Mouse (Mus musculus) heart, postnatal 0 days (tissue): Measurements from ENCODE around the gene Tiam2. TPM values are rescaled to one million over a fixed set of nuclear protein-coding genes. Genes with fewer than 3 reads are reported as not detected.

Experiments used
- ATAC-seq: fragments of 200-750 bp; cut with Nextera tagmentation; 2 replicates; pipeline ENCODE4 v1.8.0; 2017; ENCODE audit warnings: low read depth, moderate number of reproducible peaks, moderate library complexity; ENCODE audit not compliant: insufficient read depth
- DNase-seq: peaks from one replicate; pipeline ENCODE4 v3.0.0-alpha.2; 2016; ENCODE audit warnings: low spot score
- H3K27ac ChIP-seq: fragments of 300-500 bp; sonication (generic); 2 replicates; pipeline ENCODE4 v1.5.1; 2014; ENCODE audit warnings: low read depth, mild to moderate bottlenecking
- H3K27me3 ChIP-seq: fragments of 300-500 bp; sonication (generic); 2 replicates; pipeline ENCODE4 v1.6.1; 2014; ENCODE audit warnings: low read length, mixed read lengths; ENCODE audit not compliant: control insufficient read depth, insufficient read depth
- H3K36me3 ChIP-seq: fragments of 300-500 bp; sonication (generic); replicated peaks from 2 replicates; pipeline ENCODE4 v1.6.1; 2014; ENCODE audit warnings: low read length, mixed read lengths; ENCODE audit not compliant: control insufficient read depth, insufficient read depth
- H3K4me1 ChIP-seq: fragments of 300-500 bp; sonication (generic); 2 replicates; pipeline ENCODE4 v1.6.1; 2014; ENCODE audit warnings: antibody characterized with exemption; ENCODE audit not compliant: control insufficient read depth, insufficient read depth
- H3K4me2 ChIP-seq: fragments of 300-500 bp; sonication (generic); 2 replicates; pipeline ENCODE4 v1.6.1; 2014; ENCODE audit warnings: low read depth, mild to moderate bottlenecking, low read length, moderate library complexity
- H3K4me3 ChIP-seq: fragments of 300-500 bp; sonication (generic); 2 replicates; pipeline ENCODE4 v1.5.1; 2014; ENCODE audit warnings: low read depth, low read length
- H3K9ac ChIP-seq: fragments of 300-500 bp; sonication (generic); replicated peaks from 2 replicates; pipeline ENCODE4 v1.6.1; 2014; ENCODE audit warnings: low read depth, low read length, mixed read lengths
- H3K9me3 ChIP-seq: fragments of 300-500 bp; sonication (generic); replicated peaks from 2 replicates; pipeline ENCODE4 v1.6.1; 2016; ENCODE audit warnings: low read length; ENCODE audit not compliant: control insufficient read depth
- CTCF ChIP-seq: IDR thresholded peaks from 2 replicates; pipeline ENCODE4 v1.5.1; 2016; ENCODE audit warnings: antibody characterized with exemption, control low read depth, low read depth
- EP300 ChIP-seq: IDR thresholded peaks from 2 replicates; pipeline ENCODE4 v1.6.1; 2016; ENCODE audit warnings: antibody characterized with exemption, low read depth
- WGBS: fragments of 180-500 bp; shearing (Covaris S2); extraction: QIAGEN DNeasy Blood & Tissue Kit; methylation state at CpG from one replicate; pipeline ENCODE4 v1.1.7; 2014; 5-methylcytosine and 5-hydroxymethylcytosine counted together
- polyA plus RNA-seq: library from polyadenylated mRNA; unstranded; fragments of >200 nt; fragmentation: Nextera tagmentation; extraction: Ambion mirVana; gene quantifications from 2 replicates; pipeline ENCODE4 v1.2.1, GENCODE M21; 2015
- total RNA-seq: library from RNA; depleted of rRNA; stranded (reverse); fragments of >200 nt; gene quantifications from 2 replicates; pipeline ENCODE4 v1.2.3, GENCODE M21; 2014; ENCODE audit warnings: low replicate concordance

Gene Tiam2
- total and polyA plus RNA-seq, 2 experiments from 2014 or later = 1.7 to 3.6 TPM

DNA sequence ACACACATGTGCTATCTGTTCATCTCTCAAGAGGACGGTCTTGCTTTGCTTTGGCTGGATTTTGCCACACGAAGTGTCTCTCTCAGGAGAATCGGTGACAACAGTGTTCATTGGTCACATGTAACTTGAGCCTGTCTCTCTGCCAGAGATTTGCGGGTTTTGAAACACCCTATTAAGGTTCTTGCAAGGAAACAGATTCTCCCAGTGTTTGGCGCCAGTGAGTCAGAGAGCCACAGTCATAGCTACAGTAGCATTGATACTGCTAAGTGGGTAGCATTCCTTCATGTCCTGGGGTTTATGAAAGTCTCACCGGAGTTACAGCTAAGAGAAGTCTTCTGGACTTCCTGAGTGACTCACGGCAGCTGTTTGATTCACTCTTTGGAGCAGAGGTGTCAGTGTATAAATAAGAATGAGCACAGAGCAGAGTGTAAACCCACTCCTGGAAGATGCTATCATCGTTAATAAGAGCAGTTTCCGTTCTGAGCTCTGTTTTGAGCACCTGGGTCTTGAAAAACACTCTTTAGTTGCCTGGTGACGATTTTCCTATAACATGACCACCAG, 93.1 kb downstream of the Tiam2 start:
- DNase-seq = no peak
- WGBS = 44% methylated on average over 10 of the region's 10 CpGs
- no peak for ATAC-seq

DNA sequence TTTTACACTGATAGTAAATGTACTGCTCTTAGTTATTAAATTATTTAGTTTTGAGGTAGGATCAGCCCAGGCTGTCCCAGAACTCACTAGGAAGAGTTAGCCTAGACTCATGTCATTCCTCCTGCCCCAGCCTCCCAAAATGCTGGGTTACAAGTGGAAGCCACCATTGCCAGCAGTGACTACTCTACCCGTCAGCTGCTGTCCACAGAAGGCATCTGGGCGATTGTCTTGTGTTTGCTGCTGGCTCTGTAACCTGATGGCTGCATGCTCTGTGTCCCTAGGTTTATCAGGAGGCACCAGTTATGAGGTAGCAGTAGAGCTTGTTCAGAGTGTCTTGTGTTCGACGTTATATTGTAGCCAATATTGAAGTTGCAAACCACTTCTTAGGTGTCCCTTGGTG, 93.8 kb downstream of the Tiam2 start:
- H3K9me3 ChIP-seq = no peaks in the 10 kb centered on the region
- H3K4me2 ChIP-seq = no peak overlapping the region
- H3K27me3 ChIP-seq = no peaks in the 10 kb centered on the region
- TF ChIP-seq EP300 (no peak), CTCF (no peak)
- WGBS = 81% methylated on average over 4 of the region's 4 CpGs
- H3K27ac ChIP-seq = no peak overlapping the region
- DNase-seq = no peak
- no peaks in the 10 kb centered on the region for H3K4me1 ChIP-seq
- ATAC-seq = no peak
- no peak overlapping the region for H3K9ac ChIP-seq
- H3K4me3 ChIP-seq = no peak overlapping the region
- H3K36me3 ChIP-seq = 0 out of 2 replicates have a peak, but pooled peaks cover 3% of the 10 kb centered on the region

More for the DNA sequence above, 93.1 kb downstream of the Tiam2 start:
- Histone ChIP-seq H3K4me2 (no peak overlapping the region), H3K9ac (no peak overlapping the region), H3K4me3 (no peak overlapping the region), H3K9me3 (no peaks in the 10 kb centered on the region), H3K27me3 (no peaks in the 10 kb centered on the region), H3K4me1 (no peaks in the 10 kb centered on the region), H3K36me3 (0 out of 2 replicates have a peak, but pooled peaks cover 3% of the 10 kb centered on the region), H3K27ac (no peak overlapping the region)
- TF ChIP-seq CTCF = no peak
- TF ChIP-seq EP300 = no peak

DNA sequence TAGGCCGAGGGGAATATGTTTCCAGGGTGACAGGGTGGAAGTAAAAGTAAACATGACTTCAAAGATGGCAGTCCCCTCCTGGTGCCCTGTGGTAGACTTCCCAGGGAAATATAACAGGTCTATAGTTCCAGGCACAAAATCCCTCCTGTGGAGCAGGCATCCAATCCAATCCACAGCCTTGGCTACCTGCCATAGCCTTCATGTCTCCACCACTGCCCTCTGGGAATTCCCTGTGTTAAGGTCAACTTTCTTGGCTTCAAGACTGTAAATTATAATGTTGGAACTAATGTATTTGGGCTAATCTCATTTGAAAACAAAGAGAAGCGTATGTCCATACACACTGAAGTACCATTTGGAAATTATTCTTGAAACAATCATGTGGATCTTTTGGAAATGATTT, 97.0 kb downstream of the Tiam2 start:
- Histone ChIP-seq H3K27me3 (no peaks in the 10 kb centered on the region), H3K36me3 (peaks cover 7% of the 10 kb centered on the region), H3K4me1 (no peaks in the 10 kb centered on the region), H3K9ac (no peak overlapping the region), H3K4me2 (no peak overlapping the region), H3K27ac (no peak overlapping the region), H3K4me3 (no peak overlapping the region), H3K9me3 (no peaks in the 10 kb centered on the region)
- ATAC-seq (no peak), DNase-seq (no peak)
- 62% methylated on average over 2 of the region's 2 CpGs for WGBS
- TF ChIP-seq EP300 (no peak), CTCF (no peak)

DNA sequence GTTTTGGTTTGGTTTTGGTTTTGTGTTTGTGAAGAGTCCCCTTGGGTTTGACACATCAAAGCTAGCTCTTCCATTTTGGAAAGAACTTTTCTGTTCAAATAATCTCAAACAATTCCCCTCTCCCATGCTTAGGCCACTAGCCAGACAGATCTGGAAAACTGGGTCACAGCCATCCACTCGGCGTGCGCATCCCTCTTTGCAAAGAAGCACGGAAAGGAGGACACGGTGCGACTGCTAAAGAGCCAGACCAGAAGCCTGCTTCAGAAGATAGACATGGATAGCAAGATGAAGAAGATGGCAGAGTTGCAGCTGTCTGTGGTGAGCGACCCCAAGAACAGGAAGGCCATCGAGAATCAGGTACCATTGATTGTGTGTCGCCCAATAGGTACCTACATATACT, 102.3 kb downstream of the Tiam2 start:
- 95% methylated on average over 9 of the region's 9 CpGs for WGBS
- Histone ChIP-seq H3K27ac (no peak overlapping the region), H3K4me1 (peaks cover 9% of the 10 kb centered on the region), H3K36me3 (peaks cover 7% of the 10 kb centered on the region), H3K9me3 (no peaks in the 10 kb centered on the region), H3K4me2 (no peak overlapping the region), H3K9ac (no peak overlapping the region), H3K27me3 (no peaks in the 10 kb centered on the region), H3K4me3 (no peak overlapping the region)
- TF ChIP-seq CTCF (no peak), EP300 (no peak)
- ATAC-seq (no peak), DNase-seq (no peak)

DNA sequence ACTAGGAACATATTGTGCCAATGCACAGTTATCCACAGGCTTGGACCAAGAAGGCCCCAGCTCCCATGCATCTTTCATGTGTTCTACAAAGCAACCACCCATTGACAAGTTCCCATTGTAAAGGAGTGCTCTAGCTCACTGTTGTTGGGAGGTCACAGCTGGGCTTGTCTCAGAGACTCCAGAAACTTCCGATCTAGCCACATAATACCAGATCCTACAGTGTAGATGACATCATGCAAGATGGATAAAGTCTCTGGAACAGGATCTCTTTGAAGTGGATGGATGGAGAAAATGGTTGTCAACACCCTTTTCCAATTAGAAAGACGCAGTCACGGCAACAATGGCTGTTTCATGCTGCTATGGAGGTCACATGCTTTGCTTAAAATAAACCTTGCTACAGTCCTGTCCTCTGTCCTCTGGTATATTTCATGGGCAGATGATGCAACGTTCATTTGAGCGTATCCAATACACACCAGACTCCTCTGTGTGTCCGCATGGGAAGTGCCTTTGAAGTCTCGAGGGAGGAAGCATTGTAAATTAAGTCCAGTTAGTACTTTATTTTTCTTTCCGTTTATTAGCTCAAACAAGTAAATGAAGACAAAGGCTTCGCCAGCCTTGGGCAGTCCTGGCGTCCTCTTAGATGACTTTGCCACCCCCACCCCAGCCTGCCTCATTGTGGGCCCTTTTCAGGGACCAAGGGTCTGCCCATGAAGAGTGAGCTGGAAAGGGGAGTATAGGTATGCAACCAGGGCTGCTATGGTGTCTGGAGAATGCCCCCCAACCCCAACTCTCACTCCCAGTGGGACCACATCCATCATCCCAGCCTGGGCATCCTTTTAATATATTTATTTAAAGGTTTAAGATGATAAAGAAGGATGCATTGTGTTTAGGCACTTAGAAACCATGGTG, 106.5 kb downstream of the Tiam2 start:
- no peak overlapping the region for H3K27ac ChIP-seq
- TF ChIP-seq EP300 = no peak
- no peak for TF ChIP-seq CTCF
- H3K4me3 ChIP-seq = no peak overlapping the region
- DNase-seq (peak; percentile 13), ATAC-seq (peak; percentile 62)
- peaks cover 9% of the 10 kb centered on the region for H3K4me1 ChIP-seq
- H3K36me3 ChIP-seq = peaks cover 4% of the 10 kb centered on the region; the same call in 1 of the 2 replicates
- no peaks in the 10 kb centered on the region for H3K9me3 ChIP-seq
- WGBS = 38% methylated on average over 10 of the region's 10 CpGs
- H3K4me2 ChIP-seq = no peak overlapping the region
- no peak overlapping the region for H3K9ac ChIP-seq
- H3K27me3 ChIP-seq = no peaks in the 10 kb centered on the region
